8 mouse cellular contexts compared by ENCODE assay signal in the genomic region with DNA sequence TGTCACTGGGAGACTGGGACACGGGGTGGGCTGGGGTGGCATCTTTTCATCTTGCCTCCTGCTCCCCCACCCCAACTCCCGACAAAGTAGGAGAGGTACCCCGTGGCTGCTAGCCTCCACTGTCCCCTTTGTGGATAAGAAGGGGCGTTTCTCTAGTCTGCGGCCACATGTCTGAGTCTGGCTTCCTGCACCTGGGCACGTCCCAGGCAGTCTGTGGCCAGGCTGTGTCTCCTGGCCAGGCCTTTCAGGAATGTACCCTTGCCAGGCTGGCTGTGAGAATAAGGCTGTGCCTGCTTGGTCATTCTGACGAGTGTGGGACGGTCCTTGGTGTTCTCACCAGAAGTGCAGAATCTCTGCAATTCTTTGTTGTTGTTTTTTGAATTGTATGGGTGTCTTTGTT.
DNase-seq lines count a peak whose midpoint lies in the region; ATAC-seq and TF ChIP-seq lines count a peak whose summit lies in the region.

No protein-coding gene starts in this region.

- H3K36me3 ChIP-seq in neural tube, embryonic 12.5 days = no peaks in the 10 kb centered on the region
- H3K36me3 ChIP-seq in limb, embryonic 12.5 days = no peaks in the 10 kb centered on the region

- 0 out of 2 replicates have a peak overlapping the region, but pooled peaks have one; percentile 5 for H3K4me2 ChIP-seq in neural tube, embryonic 12.5 days (replicated peaks)
- peak overlapping the region; percentile 17; the same call in 1 of the 2 replicates for H3K4me2 ChIP-seq in limb, embryonic 12.5 days

- H3K9ac ChIP-seq in neural tube, embryonic 12.5 days = no peak overlapping the region
- H3K9ac ChIP-seq in limb, embryonic 12.5 days (replicated peaks) = no peak overlapping the region

- peak overlapping the region; percentile 35; the same call in 1 of the 2 replicates for H3K27ac ChIP-seq in gastrocnemius, adult 2 months
- peak overlapping the region; percentile 48; the same call in 1 of the 2 replicates for H3K27ac ChIP-seq in neural tube, embryonic 12.5 days
- H3K27ac ChIP-seq in limb, embryonic 12.5 days = peak overlapping the region; percentile 31; the same call in 1 of the 2 replicates

- H3K9me3 ChIP-seq in neural tube, embryonic 12.5 days = no peaks in the 10 kb centered on the region
- no peaks in the 10 kb centered on the region for H3K9me3 ChIP-seq in limb, embryonic 12.5 days

- no peak for ATAC-seq in neural tube, embryonic 12.5 days (ENCODE audit: low FRiP score, low read depth)
- ATAC-seq in limb, embryonic 12.5 days (ENCODE audit: insufficient number of reproducible peaks, insufficient read depth, low FRiP score, low TSS enrichment, low read depth) = no peak
- no peak for ATAC-seq in CD4-positive, CD25-positive, alpha-beta regulatory T cell, adult 4 months

- peaks cover 63% of the 10 kb centered on the region for H3K4me1 ChIP-seq in neural tube, embryonic 12.5 days
- H3K4me1 ChIP-seq in limb, embryonic 12.5 days (replicated peaks) = peaks cover 65% of the 10 kb centered on the region

- intact Hi-C loops in gastrocnemius, adult 2 months (cut with DNase I) = no loop called here

- H3K4me3 ChIP-seq in gastrocnemius, adult 2 months = no peak overlapping the region; the same call in 1 of the 2 replicates
- no peak overlapping the region for H3K4me3 ChIP-seq in neural tube, embryonic 12.5 days
- no peak overlapping the region for H3K4me3 ChIP-seq in limb, embryonic 12.5 days (replicated peaks)

- WGBS in neural tube, embryonic 12.5 days = 57% methylated on average over 8 of the region's 8 CpGs
- 41% methylated on average over 8 of the region's 8 CpGs for WGBS in limb, embryonic 12.5 days

- peak; percentile 65 for DNase-seq in gastrocnemius, adult 2 months
- no peak for DNase-seq in gastrocnemius, adult 8-10 months (ENCODE audit: low spot score in 2 of 2)
- DNase-seq in neural tube, embryonic 10.5 days (ENCODE audit: extremely low spot score, low spot score) = no peak
- DNase-seq in layer of hippocampus, adult 18-20 months (ENCODE audit: low spot score in 2 of 2) = no peak
- DNase-seq in cerebellum, adult 9-10 months = no peak

- TF ChIP-seq CTCF in gastrocnemius, adult 2 months (IDR thresholded peaks at IDR 0.05) = no peak

- no peaks in the 10 kb centered on the region for H3K27me3 ChIP-seq in neural tube, embryonic 12.5 days (replicated peaks)
- no peaks in the 10 kb centered on the region for H3K27me3 ChIP-seq in limb, embryonic 12.5 days
